Mouse (Mus musculus) lung, adult 2 months (tissue): ENCODE data around the gene Tm9sf2.

ENCODE experiments used
- CTCF ChIP-seq: fragments of 200-500 bp; IDR thresholded peaks from 2 replicates; pipeline ENCODE4 v1.5.1; 2011; ENCODE audit warnings: mild to moderate bottlenecking, low read length, control low read depth; ENCODE audit not compliant: insufficient read depth
- POLR2A ChIP-seq: fragments of 200-500 bp; IDR thresholded peaks from 2 replicates; pipeline ENCODE4 v1.6.1; 2011; ENCODE audit warnings: low read depth, mild to moderate bottlenecking, control low read depth, low read length, borderline replicate concordance; ENCODE audit errors: extremely low read depth

DNA sequence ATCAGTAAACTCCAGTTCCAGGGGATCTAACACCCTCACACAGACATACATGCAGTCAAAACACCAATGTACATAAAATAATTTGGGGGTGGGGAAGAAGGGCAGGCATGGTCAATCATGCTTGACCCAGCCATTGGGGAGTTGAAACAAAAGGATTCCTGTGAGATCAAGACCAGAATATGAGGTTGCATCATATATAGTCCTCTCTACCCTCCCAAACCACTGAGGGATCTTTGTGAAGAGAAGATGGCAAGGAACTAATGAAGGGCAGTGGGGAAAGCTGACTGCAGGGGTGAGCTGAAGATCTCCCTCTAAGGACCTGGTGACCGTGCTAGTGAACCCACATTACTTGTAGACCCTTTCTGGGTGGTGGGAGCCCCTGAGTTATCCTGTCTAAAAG, 54.1 kb downstream of the Tm9sf2 start:
- TF ChIP-seq CTCF (no peak), POLR2A (no peak)
